Mouse (Mus musculus): ENCODE measurements around the gene Ncapg2. TPM values are rescaled to one million over a fixed set of nuclear protein-coding genes. Genes with fewer than 3 reads are reported as not detected.
A peak's percentile ranks its signal among the peaks of the same experiment; 100 is the strongest.

Ncapg2 gene
- polyA plus RNA-seq, 1 experiment = 1.1 TPM

DNA sequence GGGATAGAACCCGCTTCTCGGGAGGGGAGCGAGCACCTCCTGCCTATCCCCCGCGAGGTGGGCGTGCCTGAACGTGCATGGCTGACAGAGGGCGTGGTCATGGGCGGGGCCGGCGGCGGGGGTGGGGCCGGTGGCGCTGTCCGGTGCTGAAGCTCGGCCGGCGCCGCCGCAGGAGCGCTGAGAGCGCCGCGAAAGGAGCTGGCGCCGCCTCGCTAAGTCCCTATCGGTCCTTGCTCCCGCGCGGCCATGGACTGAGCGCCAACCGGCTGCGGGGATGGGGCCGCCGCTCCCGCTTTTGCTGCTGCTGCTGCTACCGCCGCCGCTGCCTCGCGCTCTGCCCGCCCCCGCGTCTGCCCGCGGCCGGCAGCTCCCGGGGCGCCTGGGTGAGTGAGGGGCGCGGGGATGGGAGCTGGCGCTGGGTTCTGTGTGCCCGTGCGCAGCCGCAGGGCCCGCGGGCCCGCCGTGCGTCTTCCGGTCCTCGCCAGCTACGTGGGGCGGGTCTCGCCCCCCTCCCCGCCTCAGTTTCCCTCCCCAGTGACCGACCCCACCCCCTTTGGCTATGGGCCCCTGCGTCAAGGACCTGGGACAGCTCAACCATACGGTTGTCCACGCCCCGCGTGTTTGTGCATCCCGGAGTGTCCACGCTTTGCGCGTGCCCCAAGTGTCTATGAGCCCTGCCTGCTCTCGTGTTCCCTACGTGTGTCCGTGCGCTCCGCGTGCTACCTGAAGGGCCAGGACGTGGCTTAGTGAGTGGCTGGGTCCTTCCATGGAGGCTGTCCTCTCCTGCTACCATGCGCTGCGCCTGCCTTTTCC lies 80.6 kb downstream of the Ncapg2 start, which contains the start of gene Ptprn2:
Gene Ptprn2, plus strand, starts transcription at position 130 of the 813 bp plus-strand sequence.
- no peak for TF ChIP-seq CTCF (IDR thresholded peaks at IDR 0.05; ENCODE audit: extremely low read depth, insufficient read length, insufficient replicate concordance, low read depth, low read length)
- no peak for TF ChIP-seq POLR2A (IDR thresholded peaks at IDR 0.05; ENCODE audit: low read depth, low read length)
- H3K27ac ChIP-seq (ENCODE audit: insufficient read depth, low read depth, low read length) = no peak within 1 kb of the TSS
- H3K4me3 ChIP-seq (ENCODE audit: low read depth, low read length) = peak within 1 kb of the TSS; percentile 63
- 2% methylated on average over 85 of the region's 86 CpGs for WGBS
- no peaks in the 10 kb centered on the region; the same call in 1 of the 2 replicates for H3K27me3 ChIP-seq (ENCODE audit: control insufficient read depth, insufficient read depth, low read length)
- no peaks in the 10 kb centered on the region for H3K36me3 ChIP-seq (ENCODE audit: control insufficient read depth, insufficient read depth, low read length)
- H3K4me1 ChIP-seq (ENCODE audit: control insufficient read depth, insufficient read depth, insufficient read length, low read length) = peaks cover 8% of the 10 kb centered on the region

DNA sequence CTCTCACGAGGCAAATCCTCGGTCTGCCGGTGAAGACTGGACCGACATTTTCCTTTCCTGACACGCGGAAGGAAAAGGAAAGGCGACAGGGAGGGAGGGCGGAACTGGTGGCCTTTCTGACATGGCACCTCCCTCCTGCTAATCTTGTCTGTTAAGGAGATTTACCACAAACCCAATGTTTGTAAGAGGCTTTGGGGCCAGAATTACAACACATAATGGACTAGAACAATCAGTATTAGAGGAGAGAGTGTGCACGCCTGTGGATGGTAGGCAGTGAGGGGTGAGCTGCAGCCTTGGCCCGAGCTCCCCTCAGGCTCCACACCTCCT lies 81.2 kb downstream of the Ncapg2 start:
- Histone ChIP-seq H3K4me3 (ENCODE audit: low read depth, low read length) (peak overlapping the region; percentile 63), H3K27me3 (ENCODE audit: control insufficient read depth, insufficient read depth, low read length) (no peaks in the 10 kb centered on the region; the same call in 1 of the 2 replicates), H3K4me1 (ENCODE audit: control insufficient read depth, insufficient read depth, insufficient read length, low read length) (peaks cover 8% of the 10 kb centered on the region), H3K27ac (ENCODE audit: insufficient read depth, low read depth, low read length) (no peak overlapping the region), H3K36me3 (ENCODE audit: control insufficient read depth, insufficient read depth, low read length) (no peaks in the 10 kb centered on the region)
- 4% methylated on average over 10 of the region's 10 CpGs for WGBS
- no peak for TF ChIP-seq POLR2A (IDR thresholded peaks at IDR 0.05; ENCODE audit: low read depth, low read length)
- TF ChIP-seq CTCF (IDR thresholded peaks at IDR 0.05; ENCODE audit: extremely low read depth, insufficient read length, insufficient replicate concordance, low read depth, low read length) = no peak

DNA sequence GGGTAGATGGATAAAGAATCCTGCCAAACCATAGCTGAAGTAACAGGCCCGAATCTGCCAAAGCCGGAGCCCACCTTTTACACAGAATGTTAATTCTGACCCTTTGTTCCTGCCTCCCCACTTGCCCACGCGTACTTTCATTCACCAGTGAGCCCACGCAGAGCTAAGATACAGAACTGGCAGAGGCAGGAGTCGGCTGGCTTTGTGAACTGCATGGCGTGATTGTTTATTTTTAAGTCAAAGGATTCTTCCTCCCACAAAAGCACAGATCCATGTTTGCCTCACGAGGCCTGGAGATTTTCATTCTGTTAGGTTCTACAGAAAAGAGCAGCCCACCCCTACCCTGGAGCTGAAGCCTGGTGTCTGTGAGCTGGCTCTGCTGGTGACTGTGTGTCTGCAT lies 83.6 kb downstream of the Ncapg2 start:
- Histone ChIP-seq H3K27me3 (ENCODE audit: control insufficient read depth, insufficient read depth, low read length) (no peaks in the 10 kb centered on the region; the same call in 1 of the 2 replicates), H3K4me3 (ENCODE audit: low read depth, low read length) (no peak overlapping the region), H3K4me1 (ENCODE audit: control insufficient read depth, insufficient read depth, insufficient read length, low read length) (peaks cover 8% of the 10 kb centered on the region), H3K36me3 (ENCODE audit: control insufficient read depth, insufficient read depth, low read length) (no peaks in the 10 kb centered on the region), H3K27ac (ENCODE audit: insufficient read depth, low read depth, low read length) (no peak overlapping the region)
- no peak for TF ChIP-seq POLR2A (IDR thresholded peaks at IDR 0.05; ENCODE audit: low read depth, low read length)
- TF ChIP-seq CTCF (IDR thresholded peaks at IDR 0.05; ENCODE audit: extremely low read depth, insufficient read length, insufficient replicate concordance, low read depth, low read length) = no peak
- 61% methylated on average over 8 of the region's 8 CpGs for WGBS

DNA sequence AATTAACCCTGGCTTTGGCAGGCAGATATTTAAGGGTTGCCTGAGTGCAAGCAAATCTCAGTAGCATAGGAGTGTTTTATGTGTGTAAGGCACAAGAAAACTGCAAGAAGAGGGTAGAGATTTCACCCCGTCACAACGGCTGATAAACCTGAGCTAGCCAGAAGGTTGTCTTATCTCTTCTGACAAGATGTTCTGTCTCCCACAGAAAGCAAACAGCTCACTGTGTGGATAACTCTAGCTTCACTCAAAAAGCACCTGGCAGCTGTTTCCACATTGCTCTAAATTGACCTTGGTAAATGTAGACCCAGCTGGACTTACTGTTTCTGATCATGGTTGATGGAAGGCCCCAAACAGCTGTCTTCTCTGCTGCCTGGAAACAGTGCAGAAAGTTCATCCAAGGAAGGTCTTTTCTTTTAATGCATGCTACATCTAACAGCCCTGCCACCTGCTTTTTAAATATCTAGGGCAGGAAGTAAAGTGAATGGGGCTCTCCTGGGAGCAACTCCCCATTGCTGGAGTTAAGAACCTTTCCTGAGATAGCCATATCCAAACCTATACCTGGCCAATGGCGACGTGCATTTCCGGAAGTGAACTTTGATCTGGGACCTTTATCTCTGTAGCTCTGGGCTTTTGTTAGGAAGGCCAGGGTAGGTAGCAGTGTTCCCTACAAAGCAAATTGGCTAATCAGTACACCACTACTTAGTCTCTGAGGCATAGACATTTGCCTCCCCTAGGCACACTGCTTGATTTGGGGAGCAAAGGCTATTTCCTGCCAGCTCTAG lies 85.6 kb downstream of the Ncapg2 start:
- Histone ChIP-seq H3K27ac (ENCODE audit: insufficient read depth, low read depth, low read length) (no peak overlapping the region; the same call in 1 of the 2 replicates), H3K4me3 (ENCODE audit: low read depth, low read length) (no peak overlapping the region), H3K4me1 (ENCODE audit: control insufficient read depth, insufficient read depth, insufficient read length, low read length) (peaks cover 5% of the 10 kb centered on the region), H3K27me3 (ENCODE audit: control insufficient read depth, insufficient read depth, low read length) (no peaks in the 10 kb centered on the region; the same call in 1 of the 2 replicates), H3K36me3 (ENCODE audit: control insufficient read depth, insufficient read depth, low read length) (no peaks in the 10 kb centered on the region)
- no peak for TF ChIP-seq CTCF (IDR thresholded peaks at IDR 0.05; ENCODE audit: extremely low read depth, insufficient read length, insufficient replicate concordance, low read depth, low read length)
- no peak for TF ChIP-seq POLR2A (IDR thresholded peaks at IDR 0.05; ENCODE audit: low read depth, low read length)
- 28% methylated on average over 5 of the region's 5 CpGs for WGBS

DNA sequence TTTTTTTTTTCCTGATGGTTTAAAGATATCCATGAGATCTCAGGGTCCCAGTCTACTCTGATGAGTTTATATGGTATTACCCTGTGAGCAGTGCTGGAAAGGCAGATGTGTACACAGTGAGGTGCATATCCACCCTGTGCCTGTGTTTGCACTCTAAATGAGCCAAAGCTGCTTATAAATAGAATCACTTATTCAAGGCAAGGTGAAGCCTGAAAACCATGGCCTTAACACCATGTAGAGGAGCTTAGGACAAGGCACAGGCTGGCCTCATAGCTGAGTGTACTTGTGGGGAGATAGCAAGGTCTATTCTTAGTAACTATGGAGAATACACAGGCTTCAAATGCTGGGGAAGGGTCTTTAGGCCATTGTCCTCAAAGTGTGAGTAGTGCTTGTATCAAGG lies 93.5 kb downstream of the Ncapg2 start:
- TF ChIP-seq CTCF (IDR thresholded peaks at IDR 0.05; ENCODE audit: extremely low read depth, insufficient read length, insufficient replicate concordance, low read depth, low read length) (no peak), POLR2A (IDR thresholded peaks at IDR 0.05; ENCODE audit: low read depth, low read length) (no peak)
- no peak overlapping the region for H3K4me3 ChIP-seq (ENCODE audit: low read depth, low read length)
- H3K4me1 ChIP-seq (ENCODE audit: control insufficient read depth, insufficient read depth, insufficient read length, low read length) = no peaks in the 10 kb centered on the region
- H3K27ac ChIP-seq (ENCODE audit: insufficient read depth, low read depth, low read length) = no peak overlapping the region
- H3K36me3 ChIP-seq (ENCODE audit: control insufficient read depth, insufficient read depth, low read length) = no peaks in the 10 kb centered on the region
- H3K27me3 ChIP-seq (ENCODE audit: control insufficient read depth, insufficient read depth, low read length) = no peaks in the 10 kb centered on the region

DNA sequence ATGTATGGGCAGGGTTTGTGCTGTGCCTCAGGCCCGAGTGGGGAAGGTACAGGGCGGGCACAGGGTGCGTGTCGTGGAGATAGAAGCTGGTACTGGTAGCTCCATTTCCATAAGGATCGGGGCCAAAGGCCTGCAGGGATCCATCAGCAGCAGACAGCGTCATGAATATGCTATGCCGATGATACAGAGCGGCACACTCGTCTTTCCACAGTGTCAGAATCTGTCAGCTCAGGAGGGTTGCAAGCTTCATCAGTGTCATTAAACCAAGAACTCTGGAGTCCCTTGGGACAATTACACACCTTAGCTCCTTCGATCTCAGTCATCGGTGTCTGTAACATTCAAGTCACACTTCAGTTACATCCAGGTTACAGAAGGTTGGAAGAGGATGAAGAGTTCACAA lies 95.5 kb downstream of the Ncapg2 start:
- TF ChIP-seq POLR2A (IDR thresholded peaks at IDR 0.05; ENCODE audit: low read depth, low read length) (no peak), CTCF (IDR thresholded peaks at IDR 0.05; ENCODE audit: extremely low read depth, insufficient read length, insufficient replicate concordance, low read depth, low read length) (no peak)
- Histone ChIP-seq H3K4me3 (ENCODE audit: low read depth, low read length) (no peak overlapping the region), H3K36me3 (ENCODE audit: control insufficient read depth, insufficient read depth, low read length) (no peaks in the 10 kb centered on the region), H3K27ac (ENCODE audit: insufficient read depth, low read depth, low read length) (no peak overlapping the region), H3K27me3 (ENCODE audit: control insufficient read depth, insufficient read depth, low read length) (no peaks in the 10 kb centered on the region), H3K4me1 (ENCODE audit: control insufficient read depth, insufficient read depth, insufficient read length, low read length) (no peaks in the 10 kb centered on the region)
- 60% methylated on average over 11 of the region's 11 CpGs for WGBS

DNA sequence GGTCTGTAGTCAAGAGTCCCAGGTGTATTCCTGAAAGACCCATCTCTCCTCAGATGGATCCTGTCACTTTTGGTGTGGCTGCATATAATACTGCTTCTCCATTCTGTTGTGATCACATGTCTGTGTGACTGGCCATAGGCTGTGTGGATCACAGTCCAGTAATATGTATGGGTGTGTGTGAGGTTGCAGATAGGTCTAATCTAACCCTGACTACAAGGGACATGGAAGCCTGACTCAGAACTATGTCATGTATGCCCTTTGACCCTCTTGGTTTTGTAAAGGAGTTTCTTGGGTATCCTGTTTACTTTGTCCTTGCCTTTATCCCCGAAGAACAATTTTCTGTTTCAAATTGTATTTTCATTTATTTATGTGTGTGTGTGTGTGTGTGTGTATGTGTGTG lies 107.3 kb downstream of the Ncapg2 start:
- Histone ChIP-seq H3K4me1 (ENCODE audit: control insufficient read depth, insufficient read depth, insufficient read length, low read length) (no peaks in the 10 kb centered on the region), H3K27me3 (ENCODE audit: control insufficient read depth, insufficient read depth, low read length) (no peaks in the 10 kb centered on the region), H3K27ac (ENCODE audit: insufficient read depth, low read depth, low read length) (no peak overlapping the region), H3K36me3 (ENCODE audit: control insufficient read depth, insufficient read depth, low read length) (no peaks in the 10 kb centered on the region), H3K4me3 (ENCODE audit: low read depth, low read length) (no peak overlapping the region)
- 48% methylated on average over 1 of the region's 1 CpGs for WGBS
- TF ChIP-seq POLR2A (IDR thresholded peaks at IDR 0.05; ENCODE audit: low read depth, low read length) = no peak
- TF ChIP-seq CTCF (IDR thresholded peaks at IDR 0.05; ENCODE audit: extremely low read depth, insufficient read length, insufficient replicate concordance, low read depth, low read length) = no peak

Other genes with a start within 250 kb of the Ncapg2 start
- gene Wdr60, start 142.4 kb upstream of the Ncapg2 start, polyA plus RNA-seq (2012; rRNA removed) = 0.51 and 0.95 TPM in 2 replicates
- not detected in 2 replicates for gene Gm11027, start 130.0 kb upstream of the Ncapg2 start, polyA plus RNA-seq (2012; rRNA removed)
- gene Esyt2, start 124.2 kb upstream of the Ncapg2 start, polyA plus RNA-seq (2012; rRNA removed) = 5.6 and 14.3 TPM in 2 replicates
- 11.6 and 15.3 TPM in 2 replicates for gene Ptprn2, start 80.3 kb downstream of the Ncapg2 start, polyA plus RNA-seq (2012; rRNA removed)